Mouse (Mus musculus): Measurements from ENCODE around the gene Tgfbr3.

The Tgfbr3 gene

GRCm38 (mm10) chr5:107084431-107084830 is 205.0 kb downstream of the Tgfbr3 start:
- in situ Hi-C loops (cut with MboI, MseI) = no loop called here

- in situ Hi-C loops (cut with MboI, MseI) = no loop called here
Observed at GRCm38 (mm10) chr5:107082011-107082410, 207.4 kb downstream of the Tgfbr3 start.

DNA sequence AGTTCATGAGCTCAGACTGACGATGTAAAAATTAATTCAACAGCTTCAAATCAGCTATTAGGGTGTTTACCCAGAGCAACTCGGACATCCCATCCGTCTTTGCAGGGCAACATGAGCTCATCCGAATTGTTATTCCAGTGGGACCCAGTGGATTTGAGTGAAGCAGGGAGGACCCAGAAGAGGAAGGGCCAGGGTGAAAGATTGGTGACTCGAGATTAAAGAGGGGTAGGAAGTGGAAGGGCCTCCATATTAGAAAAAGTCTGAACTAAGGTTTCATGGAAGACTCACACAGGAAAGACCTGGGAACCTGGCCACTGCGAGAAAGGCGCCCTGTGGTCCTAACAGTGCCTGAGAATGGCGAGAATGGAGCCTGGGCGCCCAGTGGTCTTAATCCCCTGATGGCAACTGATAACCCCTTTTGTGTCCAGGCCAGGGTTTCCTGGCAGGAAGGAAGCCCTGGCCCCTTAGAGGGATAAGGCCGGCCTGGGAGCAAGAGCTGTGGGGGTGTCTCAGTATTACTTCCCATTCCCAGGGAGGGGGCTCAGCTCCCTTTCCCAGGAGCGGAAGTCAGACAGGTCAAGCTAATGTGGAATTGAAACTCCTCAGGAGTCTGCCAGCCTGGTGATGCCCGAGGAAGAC is 208.3 kb downstream of the Tgfbr3 start:
- in situ Hi-C loops (cut with MboI, MseI) = no loop called here

- in situ Hi-C loops (cut with MboI, MseI) = no loop called here
Observed at GRCm38 (mm10) chr5:107079920-107080319, 209.5 kb downstream of the Tgfbr3 start.

- in situ Hi-C loops (cut with MboI, MseI) = no loop called here
Observed at GRCm38 (mm10) chr5:107079146-107079638, 210.2 kb downstream of the Tgfbr3 start.

- in situ Hi-C loops (cut with MboI, MseI) = no loop called here
Observed at GRCm38 (mm10) chr5:107078361-107078760, 211.1 kb downstream of the Tgfbr3 start.

- in situ Hi-C loops (cut with MboI, MseI) = no loop called here
Observed at GRCm38 (mm10) chr5:107077900-107078299, 211.5 kb downstream of the Tgfbr3 start.

GRCm38 (mm10) chr5:107074980-107075583 is 214.3 kb downstream of the Tgfbr3 start:
- in situ Hi-C loops (cut with MboI, MseI) = no loop called here

DNA sequence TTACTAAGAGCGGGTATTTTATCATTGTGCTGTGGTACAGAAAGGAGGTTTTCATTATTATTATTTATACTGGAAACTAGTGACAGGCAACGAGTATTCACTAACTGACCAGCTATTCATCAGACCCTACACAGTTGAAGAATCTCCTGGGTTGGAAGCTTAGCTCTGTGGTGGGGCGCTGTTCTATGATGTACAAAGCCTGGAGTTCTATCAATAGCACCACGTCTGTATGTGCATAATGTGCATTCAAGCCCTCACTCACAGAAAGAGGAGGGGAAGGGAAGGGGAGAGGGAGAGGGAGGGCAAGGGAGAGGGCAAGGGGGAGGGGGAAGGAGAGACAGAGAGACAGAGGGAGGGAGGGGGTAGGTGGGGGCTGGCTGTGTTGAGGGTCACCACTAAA is 215.1 kb downstream of the Tgfbr3 start:
- in situ Hi-C loops (cut with MboI, MseI) = no loop called here

GRCm38 (mm10) chr5:107073536-107073935 is 215.9 kb downstream of the Tgfbr3 start:
- in situ Hi-C loops (cut with MboI, MseI) = no loop called here

DNA sequence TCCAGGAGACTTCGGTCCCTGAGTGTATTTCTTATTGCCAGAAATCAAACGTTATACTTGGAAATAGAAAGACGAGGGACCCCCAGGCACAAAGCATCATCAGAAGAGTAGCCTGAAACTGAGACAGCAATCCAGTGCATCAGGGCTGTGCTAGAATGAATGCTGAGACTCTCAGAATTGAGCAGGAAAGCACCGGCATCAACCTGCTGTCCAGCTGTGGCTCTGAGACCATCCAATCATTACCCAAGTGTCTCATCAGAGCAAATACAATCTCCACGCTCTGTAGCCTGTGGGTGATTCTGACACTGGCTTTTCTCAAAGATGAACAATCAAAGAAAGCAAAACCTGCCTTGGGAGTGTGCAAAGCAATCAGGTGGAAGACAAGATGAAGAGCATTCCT is 221.3 kb downstream of the Tgfbr3 start:
- in situ Hi-C loops (cut with MboI, MseI) = no loop called here

GRCm38 (mm10) chr5:107067531-107067930 is 221.9 kb downstream of the Tgfbr3 start:
- in situ Hi-C loops (cut with MboI, MseI) = no loop called here

GRCm38 (mm10) chr5:107064922-107065321 is 224.5 kb downstream of the Tgfbr3 start:
- in situ Hi-C loops (cut with MboI, MseI) = no loop called here

DNA sequence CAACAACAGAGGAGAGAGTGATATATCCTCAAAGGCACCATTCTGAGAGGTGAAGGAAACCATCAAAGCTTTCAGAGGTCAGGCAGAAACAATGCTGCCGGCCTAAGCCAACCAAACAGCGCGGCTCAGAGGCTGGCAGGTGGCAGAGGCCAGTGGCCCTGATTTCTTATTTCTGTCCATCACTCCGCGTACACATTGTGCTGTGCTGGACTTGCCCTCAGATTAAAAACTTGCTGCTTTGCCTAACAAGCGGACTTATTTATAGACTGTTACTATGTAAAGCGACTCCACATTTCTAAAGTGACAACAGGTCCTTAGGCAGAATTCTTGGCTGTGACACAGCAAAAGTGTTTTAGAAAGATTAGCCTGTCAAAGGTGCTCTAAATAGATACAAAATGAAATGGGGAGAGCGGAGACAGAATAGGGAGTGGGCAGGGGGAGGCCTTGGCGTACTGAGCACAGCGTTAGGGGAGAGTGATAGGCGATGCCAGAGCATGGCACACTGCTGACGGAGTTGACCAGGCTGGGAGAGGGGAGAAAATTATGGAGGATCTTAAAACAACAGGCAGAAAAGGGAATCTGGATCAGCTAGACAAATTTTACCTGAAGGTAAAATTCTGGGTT is 227.1 kb downstream of the Tgfbr3 start:
- in situ Hi-C loops (cut with MboI, MseI) = no loop called here

DNA sequence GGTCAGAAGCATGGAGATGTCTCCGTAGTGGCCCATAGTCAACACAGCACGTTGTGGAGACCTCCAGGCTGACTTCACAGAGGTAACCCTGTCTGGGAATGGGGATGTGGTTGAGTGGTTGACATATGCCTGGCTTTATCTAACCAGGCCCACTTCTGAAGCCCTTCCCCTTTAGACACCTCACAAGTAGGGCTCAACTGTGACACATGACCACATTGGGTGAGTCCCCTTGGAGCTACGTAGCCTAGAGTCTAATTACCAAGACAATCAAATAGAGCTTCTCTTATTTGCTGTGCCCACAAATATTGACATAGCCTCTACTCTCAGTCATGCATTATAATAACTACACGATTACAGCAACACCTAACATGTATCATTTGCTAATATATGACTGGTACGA is 229.9 kb downstream of the Tgfbr3 start:
- in situ Hi-C loops (cut with MboI, MseI) = no loop called here

DNA sequence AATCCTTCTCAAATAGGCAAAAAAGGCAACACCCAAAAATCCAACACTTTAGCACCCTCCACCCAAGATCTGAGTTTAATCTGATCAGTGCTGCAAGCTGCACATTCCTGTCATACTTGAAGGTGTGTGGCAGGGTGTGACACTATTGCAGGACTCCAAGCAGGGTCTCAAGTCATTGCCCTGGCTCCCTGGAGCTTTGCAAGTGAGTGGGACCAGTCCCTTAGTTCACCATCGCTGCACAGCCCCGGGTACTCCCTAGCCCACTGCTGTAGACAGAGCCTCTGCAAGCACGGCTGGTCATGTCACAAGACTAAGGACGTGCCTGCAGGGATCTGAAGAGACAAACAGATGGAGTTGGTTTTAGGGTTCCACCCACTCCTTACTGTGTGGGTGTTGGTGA is 230.8 kb downstream of the Tgfbr3 start:
- in situ Hi-C loops (cut with MboI, MseI) = no loop called here

Measured in T-helper 2 cell (primary cell).